Mouse (Mus musculus) central nervous system, embryonic 11.5 days (tissue): ENCODE measurements around the gene Zbtb32. TPM values are rescaled to one million over a fixed set of nuclear protein-coding genes. Genes with fewer than 3 reads are reported as not detected.

Experiments
- polyA plus RNA-seq: library from polyadenylated mRNA; depleted of rRNA; stranded (reverse); fragments of >200 nt; gene quantifications from 2 replicates; pipeline ENCODE4 v1.2.3, GENCODE M21; 2012; rRNA removed

Gene Zbtb32
- polyA plus RNA-seq = 0.20 and 0.45 TPM in 2 replicates

DNA sequence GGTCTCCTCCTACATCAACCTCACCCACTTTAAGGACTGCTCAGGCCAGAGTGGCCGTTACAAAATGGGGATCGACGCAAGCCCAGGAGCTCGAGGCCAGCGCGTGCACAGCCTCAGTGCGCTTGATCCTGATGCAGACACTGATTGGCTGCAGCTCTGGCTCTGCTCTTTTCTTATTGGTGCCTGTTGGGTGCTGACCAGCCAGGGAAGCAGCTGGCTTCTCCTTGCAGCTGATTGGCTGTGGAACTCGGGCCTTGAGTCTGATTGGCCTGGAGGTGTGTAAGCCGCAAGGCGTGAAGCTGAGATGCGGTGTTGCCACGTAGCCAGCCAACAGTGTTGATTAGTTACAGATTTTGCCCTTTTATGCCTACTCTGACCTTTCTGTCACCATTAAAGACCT lies at the start of gene Zbtb32:
Gene Zbtb32, minus strand, starts transcription at position 124 of the 400 bp plus-strand sequence.

DNA sequence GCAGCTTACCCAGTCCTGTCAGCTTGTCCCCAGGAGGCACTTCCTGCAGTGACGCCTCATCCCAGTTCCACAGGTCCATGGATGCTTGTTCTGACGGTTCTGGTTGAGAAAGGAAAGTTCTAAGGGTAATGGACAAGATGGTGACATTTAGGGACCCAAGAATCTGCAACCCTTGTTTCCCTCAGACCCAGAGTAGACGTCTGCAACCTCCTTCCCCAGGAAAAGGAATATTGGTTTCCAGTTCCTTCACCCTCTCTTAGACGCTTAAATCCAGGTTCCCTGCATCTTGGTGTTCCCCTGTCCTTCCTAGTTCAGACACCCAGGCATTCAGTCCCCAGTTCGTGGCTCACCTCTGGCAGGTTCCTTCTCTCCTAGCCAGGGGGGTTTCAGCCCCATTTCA lies 37.0 kb upstream of the Zbtb32 start, which contains the start of gene Etv2:
Gene Etv2, minus strand, starts transcription at position 101 of the 400 bp plus-strand sequence.

DNA sequence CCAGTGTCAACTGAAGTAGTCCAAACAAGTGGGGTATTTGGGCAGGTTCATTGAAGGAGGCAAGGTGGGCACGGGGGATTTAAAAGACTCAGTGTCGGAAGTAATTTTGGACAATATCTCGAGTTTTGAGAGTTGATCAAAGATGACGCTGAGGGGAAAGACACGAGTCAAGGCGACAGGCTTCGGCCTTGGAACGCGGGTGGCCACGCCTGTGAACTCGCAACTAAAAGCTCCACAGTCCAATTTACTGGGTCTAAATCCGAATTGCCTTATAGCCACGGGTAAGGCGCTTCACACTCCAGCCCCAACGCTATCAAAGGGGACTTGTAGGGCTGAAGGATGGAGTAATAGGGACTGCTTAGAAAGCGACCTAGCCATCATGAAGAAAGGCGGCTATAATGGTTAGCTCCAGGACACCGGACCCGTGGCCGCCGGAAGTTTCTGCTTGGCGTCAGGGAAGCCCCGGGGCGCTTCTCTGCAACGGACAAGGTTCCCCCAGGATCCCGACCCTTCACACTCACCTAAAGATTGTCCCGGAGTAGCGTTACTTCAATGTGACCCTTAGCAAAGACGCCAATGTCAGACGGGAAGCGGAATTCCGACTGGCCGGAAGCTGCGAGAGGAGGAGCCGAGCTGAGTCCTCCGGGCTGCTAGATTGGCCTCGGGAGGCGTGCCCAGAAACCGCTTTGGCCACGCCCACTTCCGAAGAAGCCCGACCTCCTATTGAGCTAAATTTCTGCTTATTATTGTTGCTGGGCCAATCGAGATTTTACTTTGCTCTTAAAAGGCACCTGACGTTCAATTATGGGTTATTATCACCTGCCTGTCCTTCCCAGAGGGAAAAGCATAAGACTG lies 27.0 kb upstream of the Zbtb32 start, which contains the start of gene Cox6b1:
Gene Cox6b1, minus strand, starts transcription at position 622 of the 855 bp plus-strand sequence.

DNA sequence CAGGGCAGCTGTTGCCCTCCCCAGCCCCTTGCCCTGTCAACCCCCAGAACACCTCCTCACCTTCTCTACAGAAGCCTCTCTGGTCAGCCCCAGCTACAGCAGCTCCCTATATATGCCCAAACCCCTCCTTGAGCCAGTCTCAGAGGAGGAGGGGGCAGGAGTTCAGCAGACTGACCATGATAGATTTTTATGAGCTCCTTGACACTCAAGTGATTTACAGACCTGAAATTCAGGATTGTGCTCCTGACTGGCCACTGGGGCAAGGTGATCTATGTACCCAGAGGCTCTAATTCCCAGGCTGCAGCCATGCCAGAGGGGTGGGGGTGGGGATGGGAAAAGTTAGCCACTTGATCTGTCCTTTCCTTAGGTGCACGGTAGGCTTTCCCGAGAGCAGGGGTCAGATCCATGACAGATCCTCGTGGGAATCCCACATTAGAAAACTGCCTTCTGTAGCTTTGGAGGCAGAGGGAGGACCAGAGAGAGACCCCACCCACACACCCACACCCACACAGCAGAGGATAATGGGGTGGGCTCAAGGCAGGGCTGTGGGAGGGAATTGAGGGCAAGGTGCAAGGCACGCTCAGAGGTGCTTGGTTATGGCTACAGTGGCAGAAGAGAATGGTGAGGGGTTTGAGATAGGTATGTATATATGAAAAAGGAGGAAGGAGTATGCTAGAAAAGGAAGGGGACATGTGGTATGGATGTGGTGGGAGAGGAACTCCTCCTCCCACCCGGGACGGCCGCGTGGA lies 14.1 kb upstream of the Zbtb32 start, which contains the start of gene Upk1a:
Gene Upk1a, minus strand, starts transcription at position 194 of the 749 bp plus-strand sequence.

DNA sequence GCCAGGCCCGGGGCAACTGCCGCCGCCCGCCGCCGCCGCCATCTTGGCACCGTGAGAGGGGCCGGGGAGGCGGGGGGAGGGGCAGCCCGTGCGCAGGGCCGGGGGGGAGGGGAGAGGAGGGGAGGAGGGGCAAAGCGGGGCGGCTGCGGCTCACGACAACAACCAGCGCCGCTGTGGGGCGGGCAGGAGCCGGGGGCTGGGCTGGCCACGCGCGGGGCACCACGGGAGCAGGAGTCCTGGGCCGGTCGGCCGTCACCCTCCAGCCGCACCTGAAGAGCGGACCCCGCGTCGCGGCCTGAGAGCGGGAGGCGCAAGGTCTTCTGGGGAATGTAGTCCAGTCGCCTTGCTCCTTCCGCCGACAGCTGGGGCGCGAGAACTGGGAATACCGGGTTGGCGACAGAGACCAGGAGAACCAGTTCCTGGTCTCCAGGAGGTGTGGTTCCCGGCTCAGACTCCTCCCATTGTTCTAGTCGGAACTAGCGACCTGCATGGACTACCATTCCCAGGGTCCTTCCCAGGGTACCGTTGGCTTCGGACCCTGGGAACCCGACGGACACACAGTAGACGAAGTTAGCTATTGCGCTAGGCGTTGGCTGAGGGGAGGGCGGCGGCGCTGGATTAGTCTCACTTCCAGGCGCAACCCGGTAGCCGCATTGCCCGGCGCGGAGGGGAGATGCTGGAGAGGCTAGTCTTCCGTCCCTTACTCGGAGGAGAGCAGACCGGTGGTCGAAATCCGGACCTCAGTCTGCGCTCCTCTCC lies 9.9 kb downstream of the Zbtb32 start, which contains the start of gene Kmt2b:
Gene Kmt2b, minus strand, starts transcription at position 51 of the 759 bp plus-strand sequence.

DNA sequence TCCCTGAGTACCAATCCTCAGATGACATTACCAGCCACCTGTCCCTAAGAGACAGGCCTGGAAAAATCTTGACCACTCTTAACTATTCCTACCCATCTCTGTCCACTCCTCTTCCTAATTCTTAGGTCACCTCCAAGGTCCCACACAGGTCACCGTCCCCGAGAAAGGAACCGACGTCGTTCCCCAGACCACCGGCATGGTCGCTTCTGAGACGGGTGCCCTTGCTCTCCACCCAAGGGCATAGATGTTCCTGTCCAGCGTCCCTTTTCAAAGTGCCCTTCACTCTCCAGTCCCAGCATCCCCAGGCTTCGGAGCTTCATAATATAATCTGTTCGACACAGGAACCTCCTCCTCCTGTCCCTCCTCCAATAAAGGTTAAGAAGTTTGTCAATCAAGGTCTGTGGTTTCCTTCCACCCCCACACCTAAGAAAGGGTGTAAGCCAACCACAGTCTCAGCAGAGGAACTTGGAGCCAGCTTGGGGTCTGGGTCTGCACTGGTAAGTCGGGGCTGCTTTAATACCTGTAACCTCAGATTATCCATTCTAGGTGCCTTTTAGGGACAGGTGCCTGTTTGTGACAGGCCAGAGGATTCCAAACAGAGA lies 33.6 kb downstream of the Zbtb32 start, which contains the start of gene Igflr1:
Gene Igflr1, plus strand, starts transcription at position 458 of the 602 bp plus-strand sequence.

DNA sequence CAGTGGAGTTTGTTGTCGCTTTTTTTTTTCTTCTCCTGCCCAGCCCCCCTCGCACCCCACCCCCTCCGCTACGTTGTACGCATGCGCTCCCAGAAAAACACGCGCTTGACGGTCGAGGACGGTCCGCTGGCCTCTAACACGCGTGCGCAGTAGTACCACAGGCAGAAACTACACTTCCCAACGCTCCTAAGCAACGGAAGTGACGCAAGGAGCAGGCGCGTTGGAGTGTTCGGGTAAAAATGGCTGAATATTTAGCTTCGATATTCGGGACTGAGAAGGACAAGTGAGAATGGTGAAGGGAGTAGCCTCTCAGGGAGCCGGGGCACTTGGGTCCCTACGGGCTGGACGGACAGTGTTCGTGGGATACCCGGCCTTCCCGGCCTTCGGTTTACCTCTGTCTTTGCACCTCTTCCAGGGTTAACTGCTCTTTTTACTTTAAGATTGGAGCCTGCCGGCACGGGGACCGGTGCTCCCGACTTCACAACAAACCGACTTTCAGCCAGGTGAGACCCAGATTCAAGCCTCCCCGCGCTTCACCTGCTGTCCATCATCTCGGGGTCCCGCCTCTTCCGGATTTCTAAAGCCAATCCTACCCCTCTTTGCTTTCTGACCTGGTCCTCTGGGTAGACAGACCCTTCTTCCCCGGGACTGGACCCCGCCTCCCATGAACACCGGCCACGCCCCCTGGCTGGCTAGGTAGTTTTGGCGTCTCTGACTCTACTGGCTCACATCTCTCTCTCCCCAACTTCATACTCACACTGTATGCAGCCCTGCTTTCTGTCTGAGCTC lies 35.4 kb downstream of the Zbtb32 start, which contains the start of the genes U2af1l4, Gm49396 and Psenen:
Gene U2af1l4, plus strand, starts transcription at position 185 of the 789 bp plus-strand sequence.
Gene Gm49396, plus strand, starts transcription at position 228 of the 789 bp plus-strand sequence.
Gene Psenen, minus strand, starts transcription at position 511 of the 789 bp plus-strand sequence.

DNA sequence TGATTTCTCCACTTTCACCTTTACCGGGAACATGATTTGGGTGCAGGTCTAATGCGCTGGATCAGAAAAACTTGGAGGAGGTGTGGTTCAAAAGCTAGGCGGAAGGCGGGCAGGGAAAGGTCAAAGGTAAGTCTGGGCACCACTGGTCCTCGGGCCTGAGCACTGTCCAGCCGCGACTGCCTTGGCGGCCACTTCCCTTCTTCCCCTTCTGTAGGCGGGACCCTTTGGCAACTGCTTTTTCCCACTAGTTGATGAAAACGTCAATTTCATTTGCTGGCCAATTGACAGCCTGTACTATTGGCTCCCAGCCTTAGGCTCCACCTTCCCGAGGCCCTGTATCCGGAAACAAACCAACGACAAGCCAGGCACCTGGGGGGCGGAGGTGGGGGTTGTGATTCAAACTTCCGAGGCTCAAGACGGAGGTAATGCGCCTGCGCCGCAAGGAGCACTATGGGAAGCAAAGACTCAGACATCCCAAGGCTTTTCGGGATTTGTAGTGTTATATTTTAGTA lies 39.2 kb downstream of the Zbtb32 start, which contains the start of gene Lin37:
Gene Lin37, minus strand, starts transcription at position 396 of the 512 bp plus-strand sequence.

DNA sequence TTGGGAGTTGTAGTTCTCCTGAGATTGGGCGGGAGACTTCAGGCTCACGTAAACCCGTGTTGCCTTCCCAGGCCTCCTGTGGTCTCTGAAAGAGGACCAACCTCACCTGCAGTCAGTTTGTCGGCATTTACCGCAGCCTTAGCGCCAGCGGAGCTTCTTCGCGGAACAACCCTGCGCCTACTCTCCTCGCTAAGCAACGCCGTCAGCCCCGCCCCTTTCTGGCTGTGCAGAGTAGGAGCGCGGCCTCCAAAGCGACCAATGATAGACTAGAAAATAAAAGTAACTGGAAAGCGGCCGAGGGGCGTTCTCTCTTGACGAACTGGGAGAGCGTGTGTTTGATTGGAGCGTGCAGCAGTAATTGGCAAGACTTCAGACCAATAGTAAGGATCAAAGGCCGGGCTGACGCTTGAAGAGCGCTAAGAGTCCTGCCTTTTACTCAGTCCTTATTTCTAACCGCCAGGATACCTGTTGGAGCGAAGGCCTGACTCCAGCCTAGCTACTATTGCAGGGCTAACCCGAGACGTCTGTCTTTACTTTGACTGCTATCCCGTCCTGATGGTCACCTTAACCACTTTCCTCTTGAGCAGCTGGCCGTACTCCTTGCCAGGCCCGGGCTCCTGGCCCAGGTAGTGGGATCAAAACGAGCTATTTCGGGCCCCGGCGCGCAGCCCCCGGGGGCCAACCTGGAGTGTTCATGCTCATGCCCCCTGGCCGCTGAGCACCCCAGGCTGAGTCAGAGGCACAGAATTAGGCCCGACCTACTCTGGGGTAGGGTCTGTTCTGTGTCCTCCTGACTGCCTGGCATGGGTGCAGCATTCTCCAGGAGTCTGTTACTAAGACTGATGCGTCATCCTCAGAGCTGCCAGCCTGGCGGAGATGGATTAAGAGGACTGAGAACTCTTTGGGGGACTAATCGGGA lies 46.3 kb downstream of the Zbtb32 start, which contains the start of the genes Hspb6 and Proser3:
Gene Hspb6, plus strand, starts transcription at position 77 of the 919 bp plus-strand sequence.
Gene Proser3, minus strand, starts transcription at position 198 of the 919 bp plus-strand sequence.

Other genes starting within 250 kb of the Zbtb32 start
- 7.0 and 10.9 TPM in 2 replicates for gene Lrfn3, start 236.1 kb downstream of the Zbtb32 start, polyA plus RNA-seq
- gene Tyrobp, start 185.1 kb downstream of the Zbtb32 start, polyA plus RNA-seq = 17.2 and 25.2 TPM in 2 replicates
- gene Hcst, start 179.1 kb downstream of the Zbtb32 start, polyA plus RNA-seq = 0.16 and 0.40 TPM in 2 replicates
- 1.8 and 2.1 TPM in 2 replicates for gene Nfkbid, start 177.2 kb downstream of the Zbtb32 start, polyA plus RNA-seq
- 102 and 109 TPM in 2 replicates for gene Aplp1, start 153.4 kb downstream of the Zbtb32 start, polyA plus RNA-seq
- gene Kirrel2, start 141.2 kb downstream of the Zbtb32 start, polyA plus RNA-seq = 3.6 and 3.9 TPM in 2 replicates
- gene Nphs1, start 140.6 kb downstream of the Zbtb32 start, polyA plus RNA-seq = 3.7 and 4.4 TPM in 2 replicates
- gene Prodh2, start 105.3 kb downstream of the Zbtb32 start, polyA plus RNA-seq = 0.82 and 3.3 TPM in 2 replicates
- gene Arhgap33, start 63.8 kb downstream of the Zbtb32 start, polyA plus RNA-seq = 102 and 119 TPM in 2 replicates
- 6.4 and 6.8 TPM in 2 replicates for gene Hspb6, start 46.7 kb downstream of the Zbtb32 start, polyA plus RNA-seq
- 22.3 and 28.9 TPM in 2 replicates for gene Proser3, start 46.6 kb downstream of the Zbtb32 start, polyA plus RNA-seq
- gene Lin37, start 39.1 kb downstream of the Zbtb32 start, polyA plus RNA-seq = 35.8 and 38.5 TPM in 2 replicates
- 57.5 and 77.8 TPM in 2 replicates for gene U2af1l4, start 35.6 kb downstream of the Zbtb32 start, polyA plus RNA-seq
- 5.6 and 6.0 TPM in 2 replicates for gene Gm49396, start 35.6 kb downstream of the Zbtb32 start, polyA plus RNA-seq
- 98.4 and 114 TPM in 2 replicates for gene Psenen, start 35.3 kb downstream of the Zbtb32 start, polyA plus RNA-seq
- gene Igflr1, start 33.5 kb downstream of the Zbtb32 start, polyA plus RNA-seq = 5.5 and 9.1 TPM in 2 replicates
- gene Kmt2b, start 10.2 kb downstream of the Zbtb32 start, polyA plus RNA-seq = 55.4 and 66.3 TPM in 2 replicates
- 1.9 and 4.0 TPM in 2 replicates for gene Upk1a, start 13.9 kb upstream of the Zbtb32 start, polyA plus RNA-seq
- gene Cox6b1, start 27.2 kb upstream of the Zbtb32 start, polyA plus RNA-seq = 789 and 842 TPM in 2 replicates
- gene Etv2, start 36.9 kb upstream of the Zbtb32 start, polyA plus RNA-seq = 0.07 and 0.18 TPM in 2 replicates
- 68.3 and 129 TPM in 2 replicates for gene Rbm42, start 51.4 kb upstream of the Zbtb32 start, polyA plus RNA-seq
- 50.6 and 72.4 TPM in 2 replicates for gene Haus5, start 66.1 kb upstream of the Zbtb32 start, polyA plus RNA-seq
- gene Pmis2, start 72.7 kb upstream of the Zbtb32 start, polyA plus RNA-seq = not detected in 2 replicates
- not detected in 2 replicates for gene 2200002J24Rik, start 100.0 kb upstream of the Zbtb32 start, polyA plus RNA-seq
- gene Atp4a, start 113.3 kb upstream of the Zbtb32 start, polyA plus RNA-seq = 0.70 and 1.3 TPM in 2 replicates
- gene Tmem147, start 130.6 kb upstream of the Zbtb32 start, polyA plus RNA-seq = 66.3 and 120 TPM in 2 replicates
- 0.16 TPM in 1 of 2 replicates, not detected in the other for gene Gapdhs, start 144.8 kb upstream of the Zbtb32 start, polyA plus RNA-seq
- 5.4 and 6.3 TPM in 2 replicates for gene Sbsn, start 152.6 kb upstream of the Zbtb32 start, polyA plus RNA-seq
- gene Dmkn, start 164.8 kb upstream of the Zbtb32 start, polyA plus RNA-seq = 0.06 and 0.15 TPM in 2 replicates
- not detected in 2 replicates for gene Krtdap, start 189.0 kb upstream of the Zbtb32 start, polyA plus RNA-seq
- gene Ffar2, start 224.9 kb upstream of the Zbtb32 start, polyA plus RNA-seq = 0.05 and 0.21 TPM in 2 replicates